Mouse (Mus musculus): ENCODE data around the gene Loxl1.
"Not testable (repeated sequence)": the region's sequence is repeated elsewhere in the genome, so short reads cannot be mapped to it uniquely, and the experiment has no call there.

GRCm38 (mm10) chr9:58271551-58271950 lies 41.4 kb downstream of the Loxl1 start:
- TF ChIP-seq RAD21 (IDR thresholded peaks at IDR 0.05; ENCODE audit: low read depth, low read length): peak; percentile 27
- TF ChIP-seq E2F4 (IDR thresholded peaks at IDR 0.05; ENCODE audit: insufficient replicate concordance, low read depth, low read length); POLR2A (IDR thresholded peaks at IDR 0.05; ENCODE audit: low read depth, low read length): not testable (repeated sequence)

Data from CH12.LX (cell line).